Mouse (Mus musculus): Measurements from ENCODE around the gene Olfr1442. TPM values are rescaled to one million over a fixed set of nuclear protein-coding genes. Genes with fewer than 3 reads are reported as not detected.
"Not testable (repeated sequence)": the region's sequence is repeated elsewhere in the genome, so short reads cannot be mapped to it uniquely, and the experiment has no call there.

The Olfr1442 gene
- total RNA-seq (2017) = not detected in 2 replicates

- ATAC-seq (replicated peaks in 1 of 2; ENCODE audit: insufficient read depth in 1 of 2, low FRiP score in 2 of 2, low TSS enrichment in 1 of 2, low read depth in 1 of 2, poor library complexity in 2 of 2, severe bottlenecking in 2 of 2) = no peak
Measured at GRCm38 (mm10) chr19:12670139-12670538, at the start of gene Olfr1442. Gene Olfr1442 (plus strand): TSS chr19:12670439.

DNA sequence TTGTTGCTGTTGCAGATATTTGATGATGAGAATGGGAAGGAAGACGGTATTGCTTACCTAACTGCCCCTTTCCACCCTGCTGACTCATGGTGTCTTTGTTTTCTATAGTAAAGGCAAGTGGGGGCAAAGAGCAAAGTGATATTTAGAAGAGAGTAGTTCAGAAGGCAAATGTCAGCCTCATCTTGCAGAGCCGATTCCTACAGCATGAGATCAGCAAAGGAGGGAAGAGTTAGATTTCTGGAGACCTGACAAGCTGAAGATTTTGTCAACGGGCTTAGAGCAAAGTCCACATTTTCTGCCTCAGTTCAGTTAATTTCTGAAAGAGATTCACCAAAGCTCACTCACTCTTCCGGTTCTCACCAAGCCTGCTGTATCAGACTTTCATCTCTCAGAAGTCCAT is 37.1 kb upstream of the Olfr1442 start, which contains the start of gene Glyat:
Glyat (plus strand) TSS at position 133 of the 400 bp plus-strand sequence.
- ATAC-seq (replicated peaks in 1 of 2; ENCODE audit: insufficient read depth in 1 of 2, low FRiP score in 2 of 2, low TSS enrichment in 1 of 2, low read depth in 1 of 2, poor library complexity in 2 of 2, severe bottlenecking in 2 of 2) = no peak

DNA sequence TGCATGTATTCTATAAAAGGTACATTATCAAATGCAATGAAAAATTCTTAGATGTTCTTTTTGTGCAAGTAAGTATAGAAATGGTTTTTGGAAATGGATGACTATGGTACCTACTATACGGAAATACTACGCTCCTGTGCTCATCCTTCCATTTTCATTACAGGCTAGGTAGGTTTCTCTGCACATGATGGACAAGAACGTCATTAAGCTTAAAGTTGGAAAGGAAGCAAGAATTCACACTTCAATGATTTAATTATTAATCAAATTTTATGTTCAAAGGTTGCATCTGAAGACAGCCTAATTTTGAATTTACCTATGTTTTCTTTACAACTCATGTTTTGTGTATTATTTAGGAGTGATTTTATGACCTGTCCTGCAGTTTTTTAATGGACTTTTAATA is 36.0 kb upstream of the Olfr1442 start:
- ATAC-seq (replicated peaks in 1 of 2; ENCODE audit: insufficient read depth in 1 of 2, low FRiP score in 2 of 2, low TSS enrichment in 1 of 2, low read depth in 1 of 2, poor library complexity in 2 of 2, severe bottlenecking in 2 of 2) = no peak

GRCm38 (mm10) chr19:12634963-12635362 is 35.3 kb upstream of the Olfr1442 start:
- no peak for ATAC-seq (replicated peaks in 1 of 2; ENCODE audit: insufficient read depth in 1 of 2, low FRiP score in 2 of 2, low TSS enrichment in 1 of 2, low read depth in 1 of 2, poor library complexity in 2 of 2, severe bottlenecking in 2 of 2)

- no peak for ATAC-seq (replicated peaks in 1 of 2; ENCODE audit: insufficient read depth in 1 of 2, low FRiP score in 2 of 2, low TSS enrichment in 1 of 2, low read depth in 1 of 2, poor library complexity in 2 of 2, severe bottlenecking in 2 of 2)
Measured at GRCm38 (mm10) chr19:12636863-12637262, 33.4 kb upstream of the Olfr1442 start.

GRCm38 (mm10) chr19:12638049-12638448 is 32.2 kb upstream of the Olfr1442 start:
- no peak for ATAC-seq (replicated peaks in 1 of 2; ENCODE audit: insufficient read depth in 1 of 2, low FRiP score in 2 of 2, low TSS enrichment in 1 of 2, low read depth in 1 of 2, poor library complexity in 2 of 2, severe bottlenecking in 2 of 2)

DNA sequence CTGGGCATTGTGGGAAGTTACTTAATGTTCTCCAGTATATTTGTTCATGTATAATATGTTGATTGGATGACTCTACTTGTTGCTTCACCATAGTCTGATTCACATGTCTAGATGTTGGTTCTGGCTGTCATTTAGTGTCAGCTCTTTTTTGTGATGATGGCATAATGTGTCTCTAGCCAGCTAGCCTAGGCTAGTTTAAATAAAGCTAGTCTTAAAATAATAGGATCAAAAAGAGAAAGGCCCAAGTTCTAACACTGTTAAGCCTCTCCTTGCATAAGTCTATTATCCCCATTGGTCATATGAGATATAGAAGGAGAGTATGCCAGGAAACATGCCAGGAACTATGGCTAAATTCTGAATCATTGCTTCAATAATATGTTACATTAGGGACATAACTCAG is 20.7 kb upstream of the Olfr1442 start:
- ATAC-seq (replicated peaks in 1 of 2; ENCODE audit: insufficient read depth in 1 of 2, low FRiP score in 2 of 2, low TSS enrichment in 1 of 2, low read depth in 1 of 2, poor library complexity in 2 of 2, severe bottlenecking in 2 of 2) = no peak

DNA sequence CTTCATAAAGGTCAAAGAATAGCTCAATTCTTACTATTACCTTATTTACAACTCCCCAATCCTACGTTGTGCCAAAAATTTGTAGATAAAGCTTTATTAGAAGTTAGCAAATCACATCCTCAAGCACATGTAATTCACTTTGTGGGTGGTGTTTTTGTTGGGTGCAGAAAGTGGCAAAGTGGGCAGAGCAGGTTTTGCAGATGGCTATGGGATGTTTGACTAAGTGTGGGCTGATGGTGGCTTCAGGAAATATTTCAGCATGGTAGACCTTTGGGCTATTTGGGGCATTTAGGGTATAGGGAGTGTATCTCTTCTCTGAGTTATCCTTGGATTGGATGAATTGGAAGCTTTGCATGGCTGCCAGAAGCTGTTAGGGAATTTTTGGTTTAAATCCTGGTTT is 4.1 kb upstream of the Olfr1442 start:
- ATAC-seq (replicated peaks in 1 of 2; ENCODE audit: insufficient read depth in 1 of 2, low FRiP score in 2 of 2, low TSS enrichment in 1 of 2, low read depth in 1 of 2, poor library complexity in 2 of 2, severe bottlenecking in 2 of 2) = no peak

GRCm38 (mm10) chr19:12668601-12669000 is 1.6 kb upstream of the Olfr1442 start:
- not testable (repeated sequence) for ATAC-seq (replicated peaks in 1 of 2; ENCODE audit: insufficient read depth in 1 of 2, low FRiP score in 2 of 2, low TSS enrichment in 1 of 2, low read depth in 1 of 2, poor library complexity in 2 of 2, severe bottlenecking in 2 of 2)

DNA sequence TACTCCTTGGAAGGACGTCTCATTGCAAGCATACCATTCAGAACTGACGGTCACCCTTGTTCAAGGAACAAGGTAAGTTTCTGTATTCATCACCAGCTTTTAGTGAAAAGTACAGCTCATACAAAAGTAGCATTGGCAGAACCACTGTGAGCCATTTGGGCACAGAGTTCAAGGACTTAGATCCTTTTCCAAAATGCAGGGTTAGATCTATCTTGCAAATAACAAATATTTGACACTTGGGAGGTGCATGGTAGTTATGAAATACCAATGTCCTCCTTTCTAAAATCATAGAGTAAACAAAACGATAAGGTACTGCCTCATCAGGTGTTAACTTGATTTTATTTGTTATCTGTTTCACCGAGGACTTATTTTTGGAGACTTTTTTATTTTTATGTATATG is 812 bp downstream of the Olfr1442 start:
- no peak for ATAC-seq (replicated peaks in 1 of 2; ENCODE audit: insufficient read depth in 1 of 2, low FRiP score in 2 of 2, low TSS enrichment in 1 of 2, low read depth in 1 of 2, poor library complexity in 2 of 2, severe bottlenecking in 2 of 2)

DNA sequence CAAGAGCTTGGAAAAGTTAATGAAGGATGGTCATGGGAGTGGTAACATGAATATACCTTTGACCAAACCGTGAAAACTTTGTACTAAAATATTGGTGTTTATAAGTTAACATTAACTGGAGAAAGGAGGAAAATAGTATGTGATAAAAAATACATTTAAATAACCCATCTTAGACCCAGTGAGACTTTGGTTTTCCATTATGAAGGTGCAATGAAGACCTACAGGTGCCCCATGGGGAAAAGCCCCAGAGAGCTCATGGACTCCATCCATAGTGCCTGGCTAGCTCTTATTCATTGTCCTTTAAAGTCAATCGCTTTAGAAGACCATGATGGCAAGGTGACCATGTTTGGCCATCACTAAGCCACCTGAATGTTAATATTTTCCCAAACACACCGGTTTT is 7.6 kb downstream of the Olfr1442 start, which contains the start of gene Olfr1443:
Olfr1443 (plus strand) TSS at position 301 of the 400 bp plus-strand sequence.
- no peak for ATAC-seq (replicated peaks in 1 of 2; ENCODE audit: insufficient read depth in 1 of 2, low FRiP score in 2 of 2, low TSS enrichment in 1 of 2, low read depth in 1 of 2, poor library complexity in 2 of 2, severe bottlenecking in 2 of 2)

- ATAC-seq (replicated peaks in 1 of 2; ENCODE audit: insufficient read depth in 1 of 2, low FRiP score in 2 of 2, low TSS enrichment in 1 of 2, low read depth in 1 of 2, poor library complexity in 2 of 2, severe bottlenecking in 2 of 2) = no peak
Measured at GRCm38 (mm10) chr19:12684638-12685037, 14.4 kb downstream of the Olfr1442 start.

GRCm38 (mm10) chr19:12685231-12685630 is 15.0 kb downstream of the Olfr1442 start:
- no peak for ATAC-seq (replicated peaks in 1 of 2; ENCODE audit: insufficient read depth in 1 of 2, low FRiP score in 2 of 2, low TSS enrichment in 1 of 2, low read depth in 1 of 2, poor library complexity in 2 of 2, severe bottlenecking in 2 of 2)

- no peak for ATAC-seq (replicated peaks in 1 of 2; ENCODE audit: insufficient read depth in 1 of 2, low FRiP score in 2 of 2, low TSS enrichment in 1 of 2, low read depth in 1 of 2, poor library complexity in 2 of 2, severe bottlenecking in 2 of 2)
Measured at GRCm38 (mm10) chr19:12695590-12695989, 25.4 kb downstream of the Olfr1442 start, which contains the start of gene Keg1. Gene Keg1 (plus strand): TSS chr19:12695786.

DNA sequence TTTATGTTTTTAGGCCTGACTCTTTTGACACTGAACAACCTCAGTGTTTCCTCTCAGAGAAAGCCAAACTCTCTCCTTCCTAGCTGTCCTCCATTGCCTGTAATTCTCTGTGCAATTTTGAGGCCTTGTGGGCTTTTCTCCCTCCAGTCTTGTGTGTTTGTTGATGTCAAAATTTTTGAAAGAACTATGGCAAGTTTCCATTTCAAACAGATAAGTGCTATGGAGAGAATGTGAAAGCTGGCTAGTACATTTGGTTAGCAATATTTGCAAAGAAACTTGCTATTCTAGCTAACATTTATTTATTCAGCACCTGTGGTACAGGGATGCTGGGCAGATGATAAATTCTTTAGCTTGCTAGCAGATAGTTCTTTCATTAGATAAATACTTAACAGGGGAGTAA is 26.0 kb downstream of the Olfr1442 start:
- ATAC-seq (replicated peaks in 1 of 2; ENCODE audit: insufficient read depth in 1 of 2, low FRiP score in 2 of 2, low TSS enrichment in 1 of 2, low read depth in 1 of 2, poor library complexity in 2 of 2, severe bottlenecking in 2 of 2) = no peak

GRCm38 (mm10) chr19:12708458-12708857 is 38.2 kb downstream of the Olfr1442 start:
- no peak for ATAC-seq (replicated peaks in 1 of 2; ENCODE audit: insufficient read depth in 1 of 2, low FRiP score in 2 of 2, low TSS enrichment in 1 of 2, low read depth in 1 of 2, poor library complexity in 2 of 2, severe bottlenecking in 2 of 2)

- ATAC-seq (replicated peaks in 1 of 2; ENCODE audit: insufficient read depth in 1 of 2, low FRiP score in 2 of 2, low TSS enrichment in 1 of 2, low read depth in 1 of 2, poor library complexity in 2 of 2, severe bottlenecking in 2 of 2) = no peak
Measured at GRCm38 (mm10) chr19:12708986-12709385, 38.7 kb downstream of the Olfr1442 start.

GRCm38 (mm10) chr19:12719189-12719588 is 49.0 kb downstream of the Olfr1442 start:
- no peak for ATAC-seq (replicated peaks in 1 of 2; ENCODE audit: insufficient read depth in 1 of 2, low FRiP score in 2 of 2, low TSS enrichment in 1 of 2, low read depth in 1 of 2, poor library complexity in 2 of 2, severe bottlenecking in 2 of 2)

DNA sequence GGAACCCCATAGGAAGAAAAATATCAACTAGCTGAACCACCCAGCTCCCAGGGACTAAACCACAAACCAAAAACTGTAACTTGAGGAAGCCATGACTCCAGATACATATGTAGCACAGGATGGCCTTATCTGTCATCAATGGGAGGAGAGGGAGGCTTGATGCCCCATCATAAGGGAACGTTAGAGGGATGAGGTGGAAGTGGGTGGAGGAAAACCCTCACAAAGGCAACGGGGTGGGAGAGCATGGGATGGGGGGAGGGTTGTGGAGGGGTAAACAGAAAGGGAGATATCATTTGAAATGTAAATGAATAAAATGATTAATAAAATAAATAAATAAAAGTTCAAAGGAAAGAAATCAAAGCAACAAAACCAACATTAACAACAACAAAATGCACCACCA is 50.2 kb downstream of the Olfr1442 start:
- ATAC-seq (replicated peaks in 1 of 2; ENCODE audit: insufficient read depth in 1 of 2, low FRiP score in 2 of 2, low TSS enrichment in 1 of 2, low read depth in 1 of 2, poor library complexity in 2 of 2, severe bottlenecking in 2 of 2) = no peak

- ATAC-seq (replicated peaks in 1 of 2; ENCODE audit: insufficient read depth in 1 of 2, low FRiP score in 2 of 2, low TSS enrichment in 1 of 2, low read depth in 1 of 2, poor library complexity in 2 of 2, severe bottlenecking in 2 of 2) = not testable (repeated sequence)
Measured at GRCm38 (mm10) chr19:12720919-12721318, 50.7 kb downstream of the Olfr1442 start.
